Mouse (Mus musculus) brown adipose tissue, adult 24 weeks (tissue): ENCODE data around the gene Sohlh1. TPM values are rescaled to one million over a fixed set of nuclear protein-coding genes. Genes with fewer than 3 reads are reported as not detected.

Source experiments
- H3K27ac ChIP-seq: fragments of 200-500 bp; replicated peaks from 2 replicates; pipeline ENCODE4 v1.5.1; 2012; ENCODE audit warnings: low read depth, mild to moderate bottlenecking, low read length
- H3K4me1 ChIP-seq: fragments of 200-500 bp; 2 replicates; pipeline ENCODE4 v1.6.1; 2012; ENCODE audit warnings: low read length, mixed read lengths; ENCODE audit not compliant: control insufficient read depth, insufficient read depth, insufficient read length
- H3K4me3 ChIP-seq: fragments of 200-500 bp; 2 replicates; pipeline ENCODE4 v1.5.1; 2012; ENCODE audit warnings: low read depth, mild to moderate bottlenecking, low read length, moderate library complexity; ENCODE audit not compliant: insufficient read depth
- polyA plus RNA-seq: library from polyadenylated mRNA; stranded (reverse); fragments of >200 nt; gene quantifications from 2 replicates; pipeline ENCODE4 v1.2.4, GENCODE M21; 2012; ENCODE audit not compliant: missing spikeins, insufficient read depth, insufficient read length

The Sohlh1 gene
- not detected in 2 replicates for polyA plus RNA-seq

DNA sequence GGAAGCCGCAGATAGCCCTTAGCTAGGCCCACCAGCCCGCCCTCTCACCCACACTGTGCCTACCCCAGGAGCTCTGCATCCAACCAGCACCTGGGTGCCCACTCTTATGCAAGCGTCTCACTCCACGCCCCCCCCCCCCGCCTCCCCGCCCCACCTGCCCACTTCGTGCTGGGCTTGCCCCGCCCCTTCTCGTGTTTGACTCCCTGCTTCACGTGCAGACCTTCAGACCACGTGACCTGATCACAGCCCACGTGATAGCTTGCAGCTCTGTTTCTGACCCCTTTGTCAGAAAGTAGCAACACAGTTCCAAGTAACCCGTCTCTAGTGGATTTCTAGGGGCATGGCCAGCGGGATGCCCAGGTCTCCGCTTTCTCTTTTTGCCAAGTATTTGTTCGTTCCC, at the start of gene Sohlh1:
TSS of gene Sohlh1 (minus strand) at position 23 of the 400 bp plus-strand sequence.
- Histone ChIP-seq H3K27ac (no peak within 1 kb of the TSS), H3K4me1 (no peaks in the 10 kb centered on the region), H3K4me3 (no peak within 1 kb of the TSS)

- H3K4me1 ChIP-seq = no peaks in the 10 kb centered on the region
- no peak overlapping the region for H3K27ac ChIP-seq
Observed at GRCm38 (mm10) chr2:25892440-25892839, 45.4 kb upstream of the Sohlh1 start.

GRCm38 (mm10) chr2:25888144-25888543, 41.1 kb upstream of the Sohlh1 start:
- no peaks in the 10 kb centered on the region for H3K4me1 ChIP-seq
- H3K4me3 ChIP-seq = no peak overlapping the region

More at GRCm38 (mm10) chr2:25892440-25892839, 45.4 kb upstream of the Sohlh1 start:
- H3K4me3 ChIP-seq = no peak overlapping the region

DNA sequence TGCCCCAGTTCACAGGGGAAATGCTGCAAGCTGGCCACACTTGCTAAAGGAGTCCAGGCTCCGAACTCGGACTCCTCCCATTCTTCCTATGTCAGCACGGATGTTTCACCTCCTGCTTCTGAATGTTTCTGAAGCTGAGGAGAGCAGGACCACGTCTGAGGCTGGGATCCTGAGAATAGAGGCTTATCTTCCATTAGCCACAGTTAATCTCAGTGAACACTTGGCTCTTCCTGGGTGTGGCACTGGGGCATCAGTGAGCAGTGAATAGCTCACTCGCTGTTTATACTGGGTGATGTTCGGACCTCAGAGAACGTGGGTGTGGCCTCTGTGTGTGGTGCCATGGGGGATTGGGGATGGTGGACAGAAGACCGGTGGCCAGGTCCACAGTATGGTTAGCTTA, 40.2 kb upstream of the Sohlh1 start:
- no peaks in the 10 kb centered on the region for H3K4me1 ChIP-seq
- no peak overlapping the region for H3K4me3 ChIP-seq
- no peak overlapping the region for H3K27ac ChIP-seq

More at GRCm38 (mm10) chr2:25888144-25888543, 41.1 kb upstream of the Sohlh1 start:
- no peak overlapping the region for H3K27ac ChIP-seq

DNA sequence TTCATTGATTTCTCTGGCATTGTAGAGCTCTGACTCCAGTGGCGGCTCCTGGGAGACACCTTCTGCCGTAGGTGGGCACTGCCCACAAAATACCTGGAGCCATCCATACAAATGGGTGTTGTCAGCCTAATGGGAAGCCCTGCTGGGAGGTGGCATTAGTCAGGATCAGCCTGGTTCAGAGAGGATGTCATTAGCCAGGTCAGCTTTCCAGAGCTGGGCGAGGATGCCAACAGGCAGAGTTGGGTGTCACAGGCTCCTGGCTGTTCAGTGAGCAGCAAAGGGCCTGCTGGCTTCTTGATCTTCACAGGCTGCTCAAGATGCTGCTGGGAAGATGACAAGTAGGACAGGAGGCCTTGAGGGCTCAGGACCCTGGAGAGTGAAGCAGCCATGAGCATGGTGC, 37.7 kb upstream of the Sohlh1 start:
- Histone ChIP-seq H3K4me1 (no peaks in the 10 kb centered on the region), H3K4me3 (no peak overlapping the region), H3K27ac (no peak overlapping the region)

DNA sequence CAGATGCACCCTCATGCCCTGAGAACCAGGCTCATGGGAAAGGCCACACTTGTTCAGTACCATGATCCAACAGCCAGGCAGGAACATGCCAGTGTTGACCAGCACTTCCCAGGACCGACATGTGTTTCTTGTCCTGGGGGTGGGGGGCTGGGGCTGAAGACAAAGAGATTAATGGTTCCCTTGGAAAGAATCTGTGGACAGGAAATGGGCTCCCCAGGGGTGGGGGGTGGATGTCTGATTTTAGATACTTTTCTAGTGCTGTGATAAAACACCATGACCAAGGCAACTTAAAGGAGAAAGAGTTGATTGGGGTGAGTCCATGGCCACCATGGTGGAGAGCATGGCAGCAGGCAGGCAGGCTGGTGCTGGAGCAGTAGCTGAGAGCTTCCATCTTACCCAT, 35.2 kb upstream of the Sohlh1 start:
- Histone ChIP-seq H3K4me3 (no peak overlapping the region), H3K27ac (no peak overlapping the region), H3K4me1 (no peaks in the 10 kb centered on the region)

DNA sequence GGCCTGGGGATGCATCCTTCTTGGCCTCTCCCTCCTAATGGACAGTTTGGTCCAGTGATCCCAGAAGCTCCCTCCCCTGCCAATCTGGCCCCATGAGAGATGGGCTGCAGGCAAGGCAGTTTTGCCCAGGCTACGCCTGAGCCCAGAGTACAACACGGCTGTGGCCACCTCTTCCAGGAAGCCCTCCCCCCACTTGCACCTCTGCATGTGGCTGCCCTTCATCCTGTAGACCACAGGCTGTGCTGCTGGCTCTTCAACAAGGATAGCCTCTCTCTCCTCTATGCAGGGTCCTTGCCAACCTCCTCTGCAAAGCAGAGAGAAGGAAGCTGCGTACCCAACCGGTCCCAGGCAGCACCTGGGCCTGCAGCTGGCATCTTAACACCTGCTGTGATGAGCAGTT, 32.0 kb upstream of the Sohlh1 start:
- H3K4me3 ChIP-seq = no peak overlapping the region
- no peak overlapping the region for H3K27ac ChIP-seq
- H3K4me1 ChIP-seq = no peaks in the 10 kb centered on the region

GRCm38 (mm10) chr2:25878516-25878915, 31.5 kb upstream of the Sohlh1 start:
- H3K27ac ChIP-seq = no peak overlapping the region
- no peaks in the 10 kb centered on the region for H3K4me1 ChIP-seq
- H3K4me3 ChIP-seq = no peak overlapping the region

GRCm38 (mm10) chr2:25877736-25878268, 30.8 kb upstream of the Sohlh1 start:
- no peak overlapping the region for H3K4me3 ChIP-seq

DNA sequence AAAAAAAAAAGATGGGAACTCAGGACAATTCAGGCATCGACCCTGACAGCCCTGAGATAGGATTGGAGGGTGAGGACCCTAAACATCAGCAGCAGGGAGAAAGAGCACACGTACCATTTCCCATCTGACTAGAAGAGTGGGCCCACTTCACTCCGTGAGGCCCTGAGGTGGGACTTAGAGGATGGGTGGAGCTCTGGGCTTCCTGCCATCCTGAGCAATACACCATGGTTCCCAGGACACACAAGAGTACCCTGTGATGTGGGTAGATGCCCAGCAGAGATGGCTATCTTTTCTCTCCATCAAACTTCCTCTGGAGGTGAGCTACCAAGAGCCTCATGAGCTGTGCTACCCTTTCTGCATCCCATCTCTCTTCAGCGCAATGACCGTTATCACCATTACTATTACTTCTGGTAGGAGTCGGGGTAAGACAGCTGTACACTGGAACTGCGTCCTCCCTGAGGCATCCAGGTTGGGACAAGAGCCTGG, 30.2 kb upstream of the Sohlh1 start:
- Histone ChIP-seq H3K4me3 (no peak overlapping the region), H3K4me1 (no peaks in the 10 kb centered on the region), H3K27ac (no peak overlapping the region)

More at GRCm38 (mm10) chr2:25877736-25878268, 30.8 kb upstream of the Sohlh1 start:
- H3K4me1 ChIP-seq = no peaks in the 10 kb centered on the region
- H3K27ac ChIP-seq = no peak overlapping the region

- H3K4me1 ChIP-seq = no peaks in the 10 kb centered on the region
- H3K4me3 ChIP-seq = no peak overlapping the region
- H3K27ac ChIP-seq = no peak overlapping the region
Observed at GRCm38 (mm10) chr2:25866656-25867055, 19.6 kb upstream of the Sohlh1 start.

DNA sequence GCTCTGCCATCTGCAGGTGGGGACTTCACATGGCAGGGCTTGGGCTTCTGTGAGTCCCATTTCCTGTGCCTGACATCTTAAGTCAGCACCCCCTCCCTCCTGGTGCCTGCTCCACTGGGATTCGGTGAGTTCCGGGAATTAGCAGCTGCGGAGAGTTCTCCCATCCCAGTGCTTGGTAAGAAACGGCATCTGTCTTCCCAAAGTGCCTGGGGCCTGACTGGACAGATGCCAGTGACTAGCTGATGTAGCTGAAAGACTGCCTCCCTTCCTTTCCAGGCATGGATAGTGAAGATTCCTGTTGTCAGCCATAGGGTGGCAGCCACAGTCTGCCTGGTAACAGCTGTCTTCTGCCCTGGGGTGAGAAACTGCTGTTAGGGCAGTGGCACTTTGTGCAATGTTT, 18.4 kb upstream of the Sohlh1 start:
- no peak overlapping the region for H3K27ac ChIP-seq

DNA sequence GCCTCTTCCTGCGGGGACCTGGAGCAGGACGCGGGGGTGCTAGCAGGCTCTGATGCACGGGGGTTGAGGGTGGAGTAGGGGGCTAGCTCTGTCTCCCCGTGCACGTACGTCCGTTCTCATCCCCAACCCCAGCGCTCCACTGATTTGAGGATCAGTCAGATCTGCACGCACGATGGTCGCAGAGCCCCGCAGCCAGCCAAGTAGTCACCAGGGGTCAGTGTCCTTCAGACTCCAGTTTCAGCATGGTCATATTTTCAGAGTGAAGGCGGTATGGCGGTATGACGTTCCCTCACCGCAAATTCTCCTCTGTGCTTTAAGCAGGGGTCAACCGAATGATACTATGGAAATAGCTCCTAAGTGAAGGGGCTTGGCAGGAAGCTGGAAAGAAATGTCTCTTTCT, 17.2 kb upstream of the Sohlh1 start:
- Histone ChIP-seq H3K4me1 (no peaks in the 10 kb centered on the region), H3K4me3 (no peak overlapping the region), H3K27ac (no peak overlapping the region)

More for the DNA sequence above, 18.4 kb upstream of the Sohlh1 start:
- no peak overlapping the region for H3K4me3 ChIP-seq
- H3K4me1 ChIP-seq = no peaks in the 10 kb centered on the region

DNA sequence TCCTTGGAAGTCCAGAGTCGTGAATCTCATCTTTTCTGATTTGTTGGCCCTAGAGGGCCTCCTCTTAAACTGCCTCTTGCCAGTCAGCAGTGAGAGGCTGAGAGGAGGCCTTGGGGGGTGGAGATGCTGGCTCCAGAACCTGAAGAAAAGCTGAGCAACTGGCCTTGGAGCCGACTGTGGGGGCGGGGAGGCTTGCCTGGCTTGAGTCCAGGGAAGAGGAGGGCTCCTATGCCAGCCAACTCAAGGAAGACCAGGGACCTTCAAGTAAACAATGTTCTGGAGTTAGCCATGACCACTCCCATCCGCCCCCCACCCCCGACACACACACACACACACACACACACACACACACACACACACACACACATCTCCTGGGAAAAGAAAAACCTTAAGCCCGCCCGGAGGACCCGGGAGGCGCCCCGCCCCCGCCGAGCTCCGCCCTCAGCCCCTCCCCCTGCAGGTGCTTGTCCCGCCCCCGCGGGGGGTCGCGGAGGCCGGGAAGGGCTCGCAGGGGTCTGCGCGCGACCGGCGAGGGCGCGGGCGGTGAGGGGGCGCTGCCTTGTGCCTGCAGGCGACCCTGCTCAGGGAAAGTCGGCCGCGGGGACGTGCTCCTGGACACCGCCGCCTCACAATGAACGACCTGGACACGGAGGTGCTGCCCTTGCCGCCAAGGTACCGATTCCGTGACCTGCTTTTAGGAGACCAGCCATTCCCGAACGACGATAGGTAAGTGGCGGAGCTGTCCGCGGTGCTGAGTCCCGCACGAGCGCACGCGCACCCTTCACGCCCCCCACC, 16.5 kb upstream of the Sohlh1 start, which contains the start of gene Kcnt1:
TSS of gene Kcnt1 (plus strand) at position 398 of the 795 bp plus-strand sequence.
- Histone ChIP-seq H3K4me3 (no peak within 1 kb of the TSS), H3K27ac (no peak within 1 kb of the TSS), H3K4me1 (no peaks in the 10 kb centered on the region)

DNA sequence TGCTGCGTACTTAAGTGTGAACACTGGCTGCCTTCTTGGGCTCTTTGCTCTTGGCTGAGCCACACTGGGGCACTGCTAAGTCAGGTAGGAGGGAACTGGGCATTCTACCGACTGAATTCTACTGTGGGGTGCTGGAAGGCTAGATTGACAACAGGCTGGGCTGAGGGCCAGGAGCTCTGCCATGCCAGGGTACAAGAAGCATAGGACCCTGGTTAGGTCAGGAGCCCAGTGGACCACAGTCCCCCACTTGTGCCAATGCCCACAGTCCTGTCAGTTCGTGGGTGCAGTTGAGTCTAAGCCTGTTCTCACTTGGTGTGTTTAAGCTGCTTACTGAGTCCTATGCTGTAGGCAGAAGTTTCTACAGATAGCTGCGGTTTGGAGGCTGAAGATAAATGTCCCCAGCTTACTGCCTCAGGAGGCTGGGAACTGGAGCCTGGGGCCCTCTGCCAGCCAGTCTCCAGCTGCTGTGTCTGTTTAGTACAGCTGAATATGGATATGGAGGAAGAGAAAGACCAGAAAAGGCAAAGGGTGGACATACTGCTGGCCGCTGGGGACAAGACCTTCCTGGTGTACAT, 15.7 kb upstream of the Sohlh1 start:
- no peak overlapping the region for H3K27ac ChIP-seq
- H3K4me3 ChIP-seq = no peak overlapping the region
- H3K4me1 ChIP-seq = no peaks in the 10 kb centered on the region
